Mouse (Mus musculus) lung, postnatal 14 days (tissue): Measurements from ENCODE around the gene Pdik1l.
A peak's percentile ranks its signal among the peaks of the same experiment; 100 is the strongest.

Source experiments
- DNase-seq: peaks from one replicate; pipeline ENCODE4 v3.0.0; 2021

Pdik1l gene

GRCm38 (mm10) chr4:134257198-134258009, 30.3 kb downstream of the Pdik1l start:
- peak; percentile 11 for DNase-seq

- DNase-seq = no peak
Observed at GRCm38 (mm10) chr4:134256407-134257197, 31.1 kb downstream of the Pdik1l start.

DNA sequence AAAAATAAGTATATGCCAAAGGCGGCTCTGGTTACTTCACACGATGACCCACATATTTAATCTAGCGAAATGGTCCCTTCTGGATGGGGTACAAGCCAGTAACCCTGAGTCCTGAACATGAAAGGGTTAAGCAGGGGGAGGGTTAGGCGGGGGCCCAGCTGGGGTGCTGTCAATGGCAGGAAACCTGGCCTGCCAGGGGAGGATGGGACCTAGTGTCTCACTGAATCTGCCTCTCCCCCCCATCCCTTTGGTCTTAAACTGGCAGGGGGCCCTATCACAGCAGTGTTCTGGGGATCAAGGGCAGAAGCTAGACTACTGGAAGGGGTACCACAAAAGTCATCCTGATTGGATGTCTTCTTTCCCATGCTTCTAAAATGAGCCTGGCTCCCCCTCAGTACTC, 31.8 kb downstream of the Pdik1l start:
- peak; percentile 15 for DNase-seq

DNA sequence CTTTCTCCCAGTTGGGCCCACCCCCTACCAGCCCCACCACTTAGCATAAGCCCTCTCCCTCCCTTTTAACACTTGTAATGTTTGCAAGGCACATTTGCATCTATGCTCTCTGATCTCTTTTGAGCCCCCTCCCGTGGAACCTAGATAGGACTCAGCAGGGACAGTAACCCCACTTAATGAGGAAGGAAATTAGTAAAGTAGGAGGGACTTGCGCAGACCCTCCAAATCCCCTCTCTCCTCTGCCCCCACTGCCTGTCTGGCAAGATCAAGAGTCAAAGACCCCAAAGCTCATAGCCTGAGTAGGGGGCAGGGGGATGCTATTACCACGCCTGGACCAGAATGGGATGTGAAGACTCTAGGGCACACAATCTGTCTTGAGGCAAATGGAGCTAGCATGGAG, 32.9 kb downstream of the Pdik1l start:
- DNase-seq = no peak

DNA sequence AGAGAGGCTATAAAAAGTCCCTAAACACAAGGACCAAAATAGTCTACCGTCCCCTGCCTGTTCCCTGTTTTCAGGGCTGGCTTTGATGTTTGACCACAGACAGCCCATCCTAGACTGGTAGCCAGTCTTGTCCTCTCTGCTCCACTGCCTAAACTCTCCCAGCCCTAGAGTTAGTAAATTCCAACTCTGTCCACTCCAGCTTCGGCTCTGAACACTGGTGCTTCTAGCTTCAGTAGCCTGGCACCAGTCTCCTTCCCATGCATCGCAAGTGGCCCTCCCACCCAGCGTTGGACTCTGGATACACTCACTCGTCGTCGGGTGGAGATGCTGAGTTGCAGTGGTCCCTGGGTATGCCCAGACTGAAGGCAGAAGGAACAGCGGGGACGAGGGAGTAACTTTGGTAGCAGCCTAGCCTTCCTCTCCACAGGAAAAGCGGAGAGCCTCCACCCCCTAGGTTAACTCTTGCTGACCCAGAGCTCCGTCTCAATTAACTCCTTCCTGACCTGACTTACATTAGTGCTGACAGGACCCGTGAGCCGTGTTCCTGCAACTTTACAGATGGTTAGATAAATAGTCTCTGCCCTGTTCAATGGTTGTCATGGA, 33.9 kb downstream of the Pdik1l start, which contains the start of gene Grrp1:
Gene Grrp1 (minus strand): TSS at position 385 of the 603 bp plus-strand sequence.
- no peak for DNase-seq

DNA sequence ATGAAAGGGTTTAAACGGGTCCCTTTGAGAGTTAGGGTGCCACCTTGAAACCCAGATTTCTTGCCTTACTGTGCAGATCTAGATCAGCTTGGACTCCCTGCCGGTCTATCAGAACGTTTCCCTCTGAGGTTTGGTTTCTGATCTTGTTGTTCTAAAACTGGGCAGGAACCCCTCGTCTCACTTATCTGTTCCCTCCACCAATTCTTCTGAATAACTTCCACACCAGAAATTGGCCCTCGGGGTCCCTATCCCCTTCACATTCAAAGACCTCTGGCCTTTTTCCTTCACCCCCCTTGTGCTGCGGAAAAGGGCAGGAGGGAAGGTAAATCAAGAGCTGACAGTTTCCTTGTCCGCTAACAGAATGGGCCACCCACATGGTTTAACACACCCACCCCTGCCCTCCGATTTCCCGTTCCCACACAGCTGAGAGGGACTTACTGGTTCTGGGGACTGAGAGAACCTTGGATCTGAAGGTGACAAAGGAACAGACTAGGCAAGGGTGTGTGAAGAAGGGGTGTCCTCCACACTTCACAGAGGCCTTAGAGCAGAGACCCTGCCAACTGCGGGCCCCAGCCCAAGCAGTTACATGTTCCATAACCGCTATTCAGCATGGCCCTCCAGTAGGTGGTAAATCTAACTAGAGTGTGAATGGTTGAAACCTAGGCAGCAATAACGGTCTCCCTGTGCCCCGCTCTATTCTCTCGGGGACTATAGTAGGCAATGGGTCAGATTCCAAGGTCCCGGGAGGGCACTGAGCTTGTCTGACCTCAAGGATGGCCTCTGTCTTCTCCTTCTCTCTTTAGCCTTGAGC, 34.6 kb downstream of the Pdik1l start:
- no peak for DNase-seq

DNA sequence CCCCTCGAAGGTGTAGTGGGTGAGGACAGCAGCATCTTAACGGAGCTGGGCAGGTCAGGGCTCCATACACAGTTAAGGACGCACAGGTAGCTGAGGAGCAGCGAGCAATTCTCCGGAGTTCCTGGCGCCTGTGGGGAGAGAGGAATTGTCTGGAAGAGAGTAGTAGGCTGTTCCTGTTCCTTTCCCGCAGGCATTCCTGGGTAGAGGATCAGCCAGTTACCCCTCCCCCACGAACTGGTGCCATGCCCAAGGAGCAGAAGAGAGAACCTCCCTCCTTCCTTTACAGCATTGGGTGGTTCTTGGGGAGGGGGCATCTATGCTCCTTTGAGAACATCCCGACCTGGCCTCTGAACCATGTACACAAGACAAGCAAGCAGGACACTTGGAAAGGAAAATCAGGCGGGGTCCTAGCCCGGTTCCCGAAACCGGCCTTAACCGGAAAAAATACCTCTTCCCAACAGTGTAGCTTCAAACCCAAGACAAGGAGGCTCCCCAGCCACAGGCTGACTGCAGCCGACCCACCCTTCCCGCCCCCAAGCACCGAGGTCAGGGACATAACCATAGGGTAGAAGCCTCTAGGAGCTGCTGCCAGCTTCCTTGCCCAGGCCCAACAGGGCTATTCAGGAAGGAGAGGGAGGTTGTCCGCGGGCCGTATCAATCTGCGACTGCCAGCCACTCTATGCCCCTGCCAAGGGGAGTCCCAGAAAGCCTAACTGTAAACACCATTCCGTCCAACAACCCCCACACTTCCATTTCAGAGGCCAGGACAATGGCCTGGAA, 35.4 kb downstream of the Pdik1l start:
- no peak for DNase-seq

DNA sequence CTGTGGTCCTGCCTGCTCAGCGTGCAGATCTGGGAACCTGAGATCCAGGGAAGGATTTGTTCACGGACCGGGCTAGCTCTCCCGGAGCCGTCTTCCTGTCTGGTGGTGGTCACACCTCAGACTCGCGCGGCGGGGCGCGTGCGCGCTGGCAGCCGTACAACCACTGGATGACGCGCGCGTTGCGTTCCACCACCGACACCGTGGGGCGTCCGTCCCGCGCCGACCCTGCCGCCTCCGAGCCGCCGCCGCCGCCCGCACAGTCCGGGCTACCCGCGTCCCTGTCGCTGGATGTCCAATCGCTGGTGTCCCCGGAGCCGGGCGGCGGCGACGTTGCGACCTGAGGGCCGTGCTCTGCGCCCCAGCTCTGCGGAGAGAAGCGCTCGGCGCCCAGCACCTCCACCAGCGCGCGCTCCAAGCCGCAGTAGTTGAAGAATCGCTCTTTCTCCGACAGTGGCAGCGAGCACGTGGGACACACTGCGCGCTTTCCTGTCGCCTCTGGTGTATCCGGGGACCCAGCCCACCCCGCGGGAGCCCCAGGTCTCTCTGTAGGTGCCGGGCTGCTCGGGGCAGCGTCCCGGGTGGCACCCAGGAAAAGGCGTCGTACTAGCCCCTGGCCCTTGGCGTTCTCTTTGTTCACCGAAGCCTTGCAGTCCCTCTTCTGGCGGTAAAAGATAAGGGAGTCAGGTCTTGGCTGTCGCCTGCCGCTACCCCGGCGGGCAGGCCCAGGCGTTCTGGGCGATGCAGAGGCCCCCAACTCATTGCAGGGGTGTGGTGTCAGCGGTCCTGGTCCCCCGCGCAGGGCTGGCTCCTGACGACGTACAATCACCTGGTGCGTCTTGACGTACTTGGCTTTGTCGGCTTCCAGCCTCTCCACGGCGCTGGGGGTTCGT, 36.2 kb downstream of the Pdik1l start:
- DNase-seq = no peak

DNA sequence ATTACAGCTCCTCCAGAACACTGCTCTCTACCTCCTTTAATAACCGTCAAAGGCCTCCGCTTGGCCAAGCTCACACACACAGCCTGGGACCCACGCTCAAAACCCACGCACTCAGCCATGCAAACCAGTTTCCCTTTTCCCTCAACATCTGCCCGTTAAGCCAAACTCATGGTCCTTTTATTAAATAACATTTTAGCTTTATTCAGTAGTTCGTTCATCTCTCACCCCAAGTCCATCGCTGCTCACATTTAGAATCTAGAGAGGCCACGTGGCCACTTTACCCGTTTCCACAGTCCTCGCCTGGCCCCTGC, 36.8 kb downstream of the Pdik1l start:
- no peak for DNase-seq

DNA sequence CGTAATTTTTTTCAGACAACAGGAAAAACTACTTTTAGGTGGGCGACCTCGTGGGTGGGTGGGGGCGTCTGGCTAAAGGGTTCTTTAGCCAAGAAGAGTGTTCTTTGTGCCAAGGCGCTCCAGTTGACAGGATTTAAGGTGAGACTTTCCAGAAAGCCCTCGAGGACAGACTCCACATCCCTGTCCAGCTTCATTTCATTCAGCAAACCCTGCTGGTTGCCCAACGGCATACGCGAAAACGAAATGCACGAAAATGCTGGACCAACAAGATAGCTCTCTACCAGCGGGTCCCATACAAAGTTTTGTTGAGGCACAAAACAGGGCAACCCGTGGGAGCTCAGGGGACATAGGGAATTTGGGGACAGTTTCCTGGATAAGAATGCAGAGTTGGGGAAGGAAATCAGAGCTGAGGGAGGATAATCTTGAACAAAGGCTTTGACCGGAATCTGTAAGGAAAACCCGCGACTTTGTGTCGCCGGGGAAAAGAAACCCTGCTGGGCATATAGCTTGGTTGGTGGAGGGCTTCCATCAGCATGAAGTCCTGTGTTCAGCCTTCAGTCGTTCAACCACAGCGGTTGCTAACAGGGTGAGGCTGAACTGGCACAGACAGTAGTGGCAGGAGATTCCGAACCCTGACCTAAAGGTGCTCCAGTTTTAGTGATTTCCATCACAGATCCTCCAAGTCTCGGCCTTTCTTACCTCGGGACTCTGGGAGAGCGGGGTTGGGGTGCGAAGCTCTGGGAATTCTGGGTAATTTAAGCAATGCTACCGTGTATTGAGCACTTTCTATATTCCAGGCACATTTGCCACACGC, 37.4 kb downstream of the Pdik1l start:
- no peak for DNase-seq

- peak; percentile 82 for DNase-seq
Observed at GRCm38 (mm10) chr4:134249651-134250050, 38.0 kb downstream of the Pdik1l start.

DNA sequence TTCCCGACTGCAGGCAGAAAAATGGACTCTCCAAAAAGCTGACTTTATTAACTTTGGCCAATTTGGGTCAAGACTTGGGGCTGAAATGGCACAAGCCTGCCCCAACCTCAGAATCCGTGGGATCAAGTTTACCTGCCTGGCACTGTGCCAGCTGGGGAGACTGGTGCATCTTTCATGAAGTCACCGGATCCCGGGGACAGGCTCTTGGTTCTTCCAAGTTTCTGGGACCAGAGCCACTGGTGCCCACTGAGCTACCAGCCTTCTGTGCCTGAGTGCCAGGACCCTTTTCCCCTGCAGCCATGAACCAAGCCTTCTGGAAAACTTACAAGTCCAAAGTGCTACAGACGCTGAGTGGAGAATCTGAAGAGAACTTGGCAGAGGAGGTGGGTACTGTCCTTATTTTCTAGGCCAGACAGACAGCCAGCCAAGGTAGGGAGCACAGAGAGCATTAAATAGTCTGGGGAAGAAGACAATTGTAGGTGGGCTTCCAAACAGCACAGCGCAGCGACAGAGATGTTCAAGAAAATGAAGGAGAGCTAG, 40.9 kb downstream of the Pdik1l start, which contains the start of gene Gm30191:
Gene Gm30191 (plus strand): TSS at position 217 of the 540 bp plus-strand sequence.
- DNase-seq = no peak

DNA sequence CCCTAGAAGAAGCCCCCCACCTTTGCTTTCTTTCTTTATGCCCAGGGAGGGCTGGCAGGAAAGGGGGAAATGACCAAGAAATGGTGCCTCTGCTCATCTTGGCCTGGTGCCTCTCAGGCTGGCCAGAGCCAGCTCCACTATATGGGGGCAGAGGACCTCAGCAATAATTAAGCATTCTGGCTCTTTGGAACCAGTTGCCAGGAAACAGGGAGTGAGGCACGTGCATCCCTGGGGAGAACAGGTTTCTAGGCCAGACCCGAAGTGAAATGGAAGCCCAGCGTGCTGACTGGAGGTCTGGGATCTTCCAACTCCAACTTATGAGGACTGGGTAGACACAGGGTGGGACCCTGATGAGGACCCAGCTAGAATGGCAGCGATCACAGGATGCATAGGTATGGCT, 41.4 kb downstream of the Pdik1l start:
- DNase-seq = no peak

DNA sequence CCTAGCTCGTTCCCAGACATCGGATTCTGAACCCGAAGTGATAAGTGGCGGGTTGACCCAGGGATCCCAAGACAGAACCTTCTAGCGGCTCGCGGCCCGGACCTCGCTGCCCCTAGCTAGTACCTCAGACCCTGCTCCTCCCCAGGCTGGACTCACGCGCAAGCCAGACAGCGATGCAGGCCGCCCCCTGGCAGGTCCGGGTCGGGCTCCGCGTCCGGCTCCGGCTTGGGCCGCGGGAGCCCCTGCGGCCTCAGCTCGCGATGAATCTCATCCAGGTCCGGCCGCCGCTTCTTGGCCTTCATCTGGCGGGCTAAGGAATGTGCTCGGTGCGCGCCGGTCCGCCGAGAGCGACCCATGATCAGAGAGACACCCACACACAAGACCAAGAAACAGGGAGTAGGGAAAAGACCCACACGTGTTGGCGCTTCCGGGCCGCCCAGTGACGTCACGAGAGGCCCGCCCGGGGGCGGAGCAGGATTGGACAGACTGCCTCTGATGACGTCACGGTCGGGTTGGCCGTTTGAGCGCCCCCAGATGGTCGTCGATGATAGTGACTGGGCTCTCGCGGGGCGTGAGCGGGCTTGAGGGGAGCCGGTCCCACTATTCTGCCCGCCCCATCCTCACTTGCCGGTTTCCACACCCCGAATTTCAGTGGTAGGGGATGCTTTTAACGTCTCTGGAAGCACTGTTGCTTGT, 42.4 kb downstream of the Pdik1l start, which contains the start of gene Zfp593:
Gene Zfp593 (minus strand): TSS at position 445 of the 696 bp plus-strand sequence.
- DNase-seq = peak; percentile 98

DNA sequence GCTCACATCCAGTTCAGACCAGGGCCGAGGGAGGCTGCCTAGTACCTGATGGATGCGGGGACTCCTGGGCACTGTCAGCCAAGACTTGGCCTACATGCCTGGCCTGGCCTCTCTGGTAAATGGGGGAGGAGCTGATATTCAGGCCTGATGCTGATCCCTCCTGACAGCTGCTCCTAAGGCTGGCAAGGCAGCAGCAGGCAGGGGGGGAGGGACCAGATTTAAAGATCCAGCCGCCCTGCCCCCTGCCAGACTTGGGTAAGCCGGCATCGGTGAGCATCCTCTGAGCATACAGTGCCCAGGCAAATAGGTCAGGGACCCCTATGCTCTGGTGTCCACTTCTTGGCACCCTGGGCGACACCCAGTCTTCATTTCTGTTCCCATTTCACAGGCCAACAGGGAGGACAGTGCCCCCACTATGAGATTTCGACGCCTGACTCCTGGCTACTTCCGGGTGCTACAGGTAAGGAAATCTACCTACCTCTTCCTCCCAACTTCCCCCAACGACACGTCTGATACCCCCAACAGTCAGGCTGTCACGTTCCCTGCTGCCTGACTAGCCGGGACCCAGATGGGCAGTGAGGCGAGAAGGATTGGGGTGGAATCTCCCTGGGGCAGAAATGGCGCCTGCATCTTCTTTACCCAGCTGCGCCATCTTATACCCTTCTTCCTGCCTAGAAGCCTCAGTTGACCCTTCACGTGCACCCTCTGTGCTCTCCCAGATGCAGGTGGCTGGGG, 44.0 kb downstream of the Pdik1l start, which contains the start of gene E130218I03Rik:
Gene E130218I03Rik (plus strand): TSS at position 147 of the 735 bp plus-strand sequence.
- DNase-seq = no peak

GRCm38 (mm10) chr4:134238686-134239085, 49.0 kb downstream of the Pdik1l start:
- no peak for DNase-seq

GRCm38 (mm10) chr4:134238279-134238651, 49.4 kb downstream of the Pdik1l start, which contains the start of gene Cnksr1:
TSS of gene Cnksr1 (minus strand) at chr4:134238399.
- peak; percentile 89 for DNase-seq
